Mouse (Mus musculus): ENCODE measurements around the gene Smg9.

- TF ChIP-seq CTCF (conservative IDR thresholded peaks at IDR 0.05; ENCODE audit: insufficient read depth, insufficient read length, low read depth, low read length) (no peak), POLR2A (IDR thresholded peaks at IDR 0.05; ENCODE audit: low read depth, low read length) (no peak)
Observed at GRCm38 (mm10) chr7:24435305-24435704, 35.9 kb downstream of the Smg9 start.
